Mouse (Mus musculus): ENCODE results near the gene Ralgps1. TPM values are rescaled to one million over a fixed set of nuclear protein-coding genes. Genes with fewer than 3 reads are reported as not detected.
A peak's percentile ranks its signal among the peaks of the same experiment; 100 is the strongest.

Ralgps1 gene
- polyA plus RNA-seq, 1 experiment from 2014 or later, result 27.2 TPM

GRCm38 (mm10) chr2:33393951-33394635 lies 22.8 kb upstream of the Ralgps1 start:
- Histone ChIP-seq H3K9me3 (replicated peaks) (no peaks in the 10 kb centered on the region), H3K36me3 (ENCODE audit: poor library complexity, severe bottlenecking) (no peaks in the 10 kb centered on the region), H3K4me1 (peaks cover 11% of the 10 kb centered on the region; the same call in 1 of the 2 replicates), H3K4me2 (no peak overlapping the region), H3K4me3 (no peak overlapping the region), H3K27me3 (no peaks in the 10 kb centered on the region), H3K27ac (peak overlapping the region; percentile 70), H3K9ac (no peak overlapping the region)
- 53% methylated on average over 11 of the region's 11 CpGs for WGBS
- peak; percentile 91 for ATAC-seq

DNA sequence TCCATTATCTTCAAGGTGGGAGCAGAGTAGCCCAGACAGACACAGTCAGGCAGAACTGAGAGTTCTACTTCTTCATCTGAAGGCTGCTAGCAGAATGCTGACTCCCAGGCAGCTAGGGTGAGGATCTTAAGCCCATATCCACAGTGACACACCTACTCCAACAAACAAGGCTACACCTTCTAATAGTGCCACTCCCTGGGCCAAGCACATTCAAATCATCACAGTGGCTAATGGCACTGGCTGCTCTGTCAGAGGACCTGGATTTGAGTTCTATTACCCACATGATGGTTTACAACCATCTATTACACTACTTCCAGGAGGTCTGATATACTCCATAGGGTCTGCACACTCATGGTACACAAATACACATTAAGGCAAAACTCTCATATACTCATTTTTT lies 21.7 kb upstream of the Ralgps1 start:
- Histone ChIP-seq H3K4me3 (no peak overlapping the region), H3K27me3 (no peaks in the 10 kb centered on the region), H3K9ac (no peak overlapping the region), H3K36me3 (ENCODE audit: poor library complexity, severe bottlenecking) (no peaks in the 10 kb centered on the region), H3K4me2 (no peak overlapping the region), H3K9me3 (replicated peaks) (no peaks in the 10 kb centered on the region), H3K4me1 (peaks cover 11% of the 10 kb centered on the region; the same call in 1 of the 2 replicates), H3K27ac (no peak overlapping the region)
- no peak for ATAC-seq

DNA sequence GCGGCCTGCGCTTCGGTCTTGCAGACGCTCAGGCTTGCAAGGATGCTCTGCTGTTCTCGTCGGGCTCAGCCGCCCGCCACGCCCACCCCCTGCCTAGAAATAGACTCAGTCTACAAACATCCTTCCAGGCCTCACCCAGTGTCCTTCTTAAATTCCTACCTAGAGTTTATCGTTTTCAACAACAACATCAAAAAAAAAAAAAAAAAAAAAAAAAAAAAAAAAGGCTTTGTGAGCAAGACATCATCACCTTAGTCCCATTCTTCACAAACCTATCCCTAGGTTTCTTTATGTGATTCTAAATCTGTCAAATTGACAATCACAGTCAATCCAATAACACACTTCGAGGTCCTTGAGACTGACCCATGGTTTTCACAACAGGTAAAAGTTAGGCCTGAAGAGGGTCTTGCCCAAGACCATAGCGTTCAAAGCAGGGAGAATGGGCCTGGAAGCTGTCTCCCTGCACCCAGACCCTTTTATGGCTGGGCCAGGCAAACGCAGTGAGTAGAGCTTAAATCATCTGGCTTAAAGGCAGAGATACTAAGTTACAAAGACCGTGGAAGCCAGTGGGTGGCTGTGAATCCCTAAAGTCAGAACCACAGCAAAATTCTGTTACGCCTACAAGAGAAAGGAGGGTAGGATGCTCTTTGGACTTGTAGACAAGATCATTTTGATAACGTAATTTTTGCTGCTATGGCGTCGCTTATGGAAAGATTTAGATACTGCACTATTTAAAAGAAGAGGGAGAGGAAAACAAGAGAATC lies 542 bp upstream of the Ralgps1 start:
- 0 out of 2 replicates have a peak, but pooled peaks cover 2% of the 10 kb centered on the region for H3K9me3 ChIP-seq (replicated peaks)
- WGBS, result 32% methylated on average over 18 of the region's 18 CpGs
- H3K36me3 ChIP-seq (ENCODE audit: poor library complexity, severe bottlenecking), result peaks cover 13% of the 10 kb centered on the region
- peaks cover 26% of the 10 kb centered on the region for H3K4me1 ChIP-seq
- ATAC-seq, result no peak
- H3K27me3 ChIP-seq, result no peaks in the 10 kb centered on the region
- H3K27ac ChIP-seq, result peak overlapping the region; percentile 99
- H3K4me2 ChIP-seq, result peak overlapping the region; percentile 77
- H3K4me3 ChIP-seq, result peak overlapping the region; percentile 65; the same call in 1 of the 2 replicates
- peak overlapping the region; percentile 40; the same call in 1 of the 2 replicates for H3K9ac ChIP-seq

DNA sequence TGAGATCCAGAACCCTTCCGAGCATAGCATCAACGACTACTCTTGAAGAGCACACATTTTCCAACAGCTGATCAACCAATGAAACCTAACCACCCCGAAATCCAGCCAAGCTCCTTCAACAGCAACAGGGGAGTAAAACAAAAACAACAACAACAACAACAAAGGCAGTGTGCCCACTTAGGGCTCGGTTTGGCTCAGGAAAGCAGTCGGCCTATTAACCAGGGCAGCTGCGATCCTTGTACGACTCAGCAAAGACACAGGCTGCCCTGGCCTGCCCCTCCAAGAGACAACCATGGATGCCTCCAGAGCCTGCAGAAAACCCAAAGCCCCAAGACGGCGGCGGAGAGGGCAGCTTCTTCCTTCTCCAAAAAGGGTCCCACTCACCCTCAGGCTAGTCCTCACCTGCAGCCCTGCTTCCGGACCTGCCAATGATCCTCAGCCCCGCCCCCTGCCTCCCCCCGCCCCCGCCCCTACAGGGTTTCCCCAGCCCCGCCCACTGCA lies 960 bp downstream of the Ralgps1 start:
- Histone ChIP-seq H3K36me3 (ENCODE audit: poor library complexity, severe bottlenecking) (peaks cover 21% of the 10 kb centered on the region), H3K27me3 (no peaks in the 10 kb centered on the region), H3K27ac (peak overlapping the region; percentile 99), H3K9ac (peak overlapping the region; percentile 83), H3K4me2 (peak overlapping the region; percentile 77), H3K9me3 (replicated peaks) (no peaks in the 10 kb centered on the region), H3K4me3 (peak overlapping the region; percentile 65), H3K4me1 (peaks cover 41% of the 10 kb centered on the region)
- WGBS, result 10% methylated on average over 11 of the region's 15 CpGs
- peak; percentile 30 for ATAC-seq

DNA sequence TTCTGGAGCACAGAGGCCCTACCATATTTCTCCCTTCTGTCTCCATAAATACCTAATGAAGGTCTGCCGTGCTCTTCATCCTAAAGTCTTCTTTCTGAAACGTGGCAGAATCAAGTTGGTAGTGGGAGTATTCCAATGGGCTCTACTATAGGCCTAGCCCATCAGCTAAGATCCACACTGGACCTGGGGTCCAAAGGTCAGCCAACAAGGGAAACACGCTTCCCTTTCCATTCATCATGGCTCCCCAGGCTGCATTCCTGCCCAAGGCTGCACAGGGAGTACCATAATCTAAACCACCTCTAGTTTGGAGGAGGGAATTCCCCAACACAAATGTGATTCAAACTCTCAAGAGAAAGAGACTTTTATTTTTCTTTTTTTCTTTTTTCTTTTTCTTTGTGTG lies 1.8 kb downstream of the Ralgps1 start:
- no peak overlapping the region for H3K4me2 ChIP-seq
- no peaks in the 10 kb centered on the region for H3K27me3 ChIP-seq
- WGBS, result 81% methylated on average over 3 of the region's 3 CpGs
- H3K4me1 ChIP-seq, result peaks cover 49% of the 10 kb centered on the region
- H3K9ac ChIP-seq, result no peak overlapping the region
- no peak for ATAC-seq
- no peaks in the 10 kb centered on the region for H3K9me3 ChIP-seq (replicated peaks)
- H3K4me3 ChIP-seq, result no peak overlapping the region
- no peak overlapping the region for H3K27ac ChIP-seq
- peaks cover 24% of the 10 kb centered on the region for H3K36me3 ChIP-seq (ENCODE audit: poor library complexity, severe bottlenecking)

- WGBS, result 87% methylated on average over 1 of the region's 1 CpGs
- Histone ChIP-seq H3K4me3 (no peak overlapping the region), H3K4me1 (peaks cover 49% of the 10 kb centered on the region), H3K9me3 (replicated peaks) (no peaks in the 10 kb centered on the region), H3K36me3 (ENCODE audit: poor library complexity, severe bottlenecking) (peaks cover 24% of the 10 kb centered on the region), H3K27me3 (no peaks in the 10 kb centered on the region), H3K9ac (no peak overlapping the region), H3K27ac (no peak overlapping the region), H3K4me2 (no peak overlapping the region)
- no peak for ATAC-seq
These were observed 2.8 kb downstream of the Ralgps1 start for GRCm38 (mm10) chr2:33368486-33368885.

GRCm38 (mm10) chr2:33365703-33366471 lies 5.4 kb downstream of the Ralgps1 start:
- H3K36me3 ChIP-seq (ENCODE audit: poor library complexity, severe bottlenecking), result peaks cover 24% of the 10 kb centered on the region
- H3K4me3 ChIP-seq, result no peak overlapping the region
- H3K4me1 ChIP-seq, result peaks cover 53% of the 10 kb centered on the region
- no peaks in the 10 kb centered on the region for H3K27me3 ChIP-seq
- 48% methylated on average over 9 of the region's 9 CpGs for WGBS
- peak overlapping the region; percentile 25 for H3K4me2 ChIP-seq
- H3K9me3 ChIP-seq (replicated peaks), result no peaks in the 10 kb centered on the region
- H3K9ac ChIP-seq, result no peak overlapping the region
- H3K27ac ChIP-seq, result peak overlapping the region; percentile 90
- ATAC-seq, result peak; percentile 84

GRCm38 (mm10) chr2:33364656-33365055 lies 6.6 kb downstream of the Ralgps1 start:
- 95% methylated on average over 4 of the region's 4 CpGs for WGBS
- no peak overlapping the region; the same call in 1 of the 2 replicates for H3K27ac ChIP-seq
- peaks cover 52% of the 10 kb centered on the region for H3K4me1 ChIP-seq
- no peak overlapping the region for H3K4me2 ChIP-seq
- H3K9ac ChIP-seq, result no peak overlapping the region
- ATAC-seq, result no peak
- peaks cover 24% of the 10 kb centered on the region for H3K36me3 ChIP-seq (ENCODE audit: poor library complexity, severe bottlenecking)
- no peaks in the 10 kb centered on the region for H3K27me3 ChIP-seq
- no peak overlapping the region for H3K4me3 ChIP-seq
- no peaks in the 10 kb centered on the region for H3K9me3 ChIP-seq (replicated peaks)

DNA sequence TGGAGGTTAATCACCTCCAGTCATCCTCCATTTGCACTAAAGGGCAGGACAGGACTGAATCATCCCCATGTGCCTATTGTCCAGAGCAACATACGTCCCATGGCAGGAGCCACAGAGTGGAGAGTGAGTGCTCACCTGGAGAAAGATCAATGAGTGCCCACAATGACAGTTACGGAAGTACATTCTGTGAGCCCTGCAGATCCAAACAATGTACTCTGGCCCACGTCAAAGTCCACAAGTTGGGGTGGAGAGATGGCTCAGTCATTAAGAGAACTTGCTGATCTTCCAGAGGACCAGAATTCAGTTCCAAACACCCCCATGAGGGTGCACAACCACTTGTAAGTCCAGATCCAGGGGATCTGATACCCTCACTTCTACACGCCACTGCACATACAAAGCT lies 7.4 kb downstream of the Ralgps1 start:
- 86% methylated on average over 4 of the region's 4 CpGs for WGBS
- H3K4me1 ChIP-seq, result peaks cover 45% of the 10 kb centered on the region

GRCm38 (mm10) chr2:33361139-33361716 lies 10.1 kb downstream of the Ralgps1 start:
- Histone ChIP-seq H3K36me3 (ENCODE audit: poor library complexity, severe bottlenecking) (peaks cover 18% of the 10 kb centered on the region; the same call in 1 of the 2 replicates), H3K4me2 (no peak overlapping the region), H3K9ac (no peak overlapping the region), H3K4me1 (peaks cover 38% of the 10 kb centered on the region), H3K27me3 (no peaks in the 10 kb centered on the region), H3K27ac (no peak overlapping the region), H3K9me3 (replicated peaks) (no peaks in the 10 kb centered on the region), H3K4me3 (no peak overlapping the region)
- 82% methylated on average over 9 of the region's 9 CpGs for WGBS
- ATAC-seq, result no peak

More for the DNA sequence above, 7.4 kb downstream of the Ralgps1 start:
- no peak overlapping the region for H3K27ac ChIP-seq
- no peak for ATAC-seq
- H3K4me2 ChIP-seq, result no peak overlapping the region
- peaks cover 28% of the 10 kb centered on the region for H3K36me3 ChIP-seq (ENCODE audit: poor library complexity, severe bottlenecking)
- H3K9me3 ChIP-seq (replicated peaks), result no peaks in the 10 kb centered on the region
- H3K4me3 ChIP-seq, result no peak overlapping the region
- H3K27me3 ChIP-seq, result no peaks in the 10 kb centered on the region
- no peak overlapping the region for H3K9ac ChIP-seq

- no peak overlapping the region for H3K4me2 ChIP-seq
- no peak overlapping the region for H3K27ac ChIP-seq
- 91% methylated on average over 3 of the region's 3 CpGs for WGBS
- no peak overlapping the region for H3K4me3 ChIP-seq
- no peaks in the 10 kb centered on the region for H3K27me3 ChIP-seq
- no peak overlapping the region for H3K9ac ChIP-seq
- ATAC-seq, result no peak
- H3K4me1 ChIP-seq, result peaks cover 38% of the 10 kb centered on the region
- no peaks in the 10 kb centered on the region for H3K9me3 ChIP-seq (replicated peaks)
- H3K36me3 ChIP-seq (ENCODE audit: poor library complexity, severe bottlenecking), result peaks cover 18% of the 10 kb centered on the region; the same call in 1 of the 2 replicates
These were observed 10.7 kb downstream of the Ralgps1 start for GRCm38 (mm10) chr2:33360564-33360963.

Data from forebrain, embryonic 13.5 days (tissue).